Mouse (Mus musculus): ENCODE results near the gene Col27a1.

Gene Col27a1

DNA sequence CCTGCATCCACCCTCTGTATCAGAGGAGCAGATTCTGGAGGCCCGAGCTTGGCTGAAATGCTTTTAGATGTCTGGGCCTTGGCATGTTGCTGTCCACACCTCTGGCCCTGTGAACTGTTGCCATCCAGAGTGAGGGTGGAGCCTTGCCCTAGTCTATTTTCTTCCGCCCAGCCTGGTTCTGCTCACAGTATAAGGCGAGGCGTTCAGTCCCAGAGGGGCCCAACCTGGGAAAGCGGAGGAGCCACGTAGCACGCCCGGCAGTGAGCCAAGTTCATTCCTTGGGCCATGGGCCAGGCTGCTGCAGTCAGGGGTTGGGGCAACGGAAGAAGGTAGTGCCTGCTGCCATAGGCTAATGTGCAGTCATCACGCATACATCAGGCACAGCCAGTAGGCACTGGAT is 46.7 kb downstream of the Col27a1 start:
- no peak for DNase-seq (ENCODE audit: low read depth, low spot score)

DNA sequence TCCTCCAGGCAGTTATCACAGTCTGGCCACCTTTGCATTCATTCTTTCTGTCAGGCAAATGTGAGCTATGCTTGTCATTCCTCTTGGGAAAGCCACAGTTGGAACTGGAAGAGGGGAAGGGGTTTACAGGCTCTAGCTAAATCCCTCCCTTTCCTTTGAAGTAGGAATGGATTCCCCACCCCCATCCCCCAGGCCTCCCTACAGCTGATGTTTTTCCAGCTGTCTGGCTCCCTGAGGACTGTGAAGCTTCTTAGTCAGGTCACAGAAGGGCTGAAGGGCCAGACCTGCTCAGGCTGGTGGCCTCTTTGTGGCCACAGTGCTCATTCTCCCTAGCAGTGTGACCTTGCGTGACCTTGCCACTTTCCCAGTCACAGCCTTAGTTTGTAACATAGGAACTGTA is 49.1 kb downstream of the Col27a1 start:
- DNase-seq (ENCODE audit: low read depth, low spot score): no peak

GRCm38 (mm10) chr4:63266276-63266675 is 52.5 kb downstream of the Col27a1 start:
- no peak for DNase-seq (ENCODE audit: low read depth, low spot score)

- peak; percentile 49 for DNase-seq (ENCODE audit: low read depth, low spot score)
These were observed 53.3 kb downstream of the Col27a1 start for GRCm38 (mm10) chr4:63267121-63267520.

GRCm38 (mm10) chr4:63267586-63267985 is 53.8 kb downstream of the Col27a1 start:
- DNase-seq (ENCODE audit: low read depth, low spot score): no peak

DNA sequence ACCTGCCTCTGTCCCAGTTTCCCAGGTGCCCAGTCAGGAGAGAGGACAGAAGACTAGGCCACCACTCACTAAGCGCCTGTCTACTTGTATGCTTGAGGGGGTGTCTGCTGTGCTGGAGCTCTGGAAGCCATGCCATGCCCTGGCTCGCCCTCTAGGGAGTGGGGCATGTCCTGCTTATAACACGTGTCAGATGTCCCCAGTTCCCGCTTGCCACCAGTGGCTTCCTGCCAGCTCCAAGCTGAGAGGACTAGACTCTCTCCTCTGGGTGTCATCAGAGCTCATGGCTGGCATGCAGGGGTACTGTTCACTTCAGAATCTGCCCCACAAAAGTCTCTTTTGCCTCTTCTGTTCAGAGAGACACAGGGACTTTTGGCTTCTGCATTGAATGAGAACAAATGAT is 55.0 kb downstream of the Col27a1 start:
- DNase-seq (ENCODE audit: low read depth, low spot score): no peak

- DNase-seq (ENCODE audit: low read depth, low spot score): no peak
These were observed 60.7 kb downstream of the Col27a1 start for GRCm38 (mm10) chr4:63274516-63274915.

DNA sequence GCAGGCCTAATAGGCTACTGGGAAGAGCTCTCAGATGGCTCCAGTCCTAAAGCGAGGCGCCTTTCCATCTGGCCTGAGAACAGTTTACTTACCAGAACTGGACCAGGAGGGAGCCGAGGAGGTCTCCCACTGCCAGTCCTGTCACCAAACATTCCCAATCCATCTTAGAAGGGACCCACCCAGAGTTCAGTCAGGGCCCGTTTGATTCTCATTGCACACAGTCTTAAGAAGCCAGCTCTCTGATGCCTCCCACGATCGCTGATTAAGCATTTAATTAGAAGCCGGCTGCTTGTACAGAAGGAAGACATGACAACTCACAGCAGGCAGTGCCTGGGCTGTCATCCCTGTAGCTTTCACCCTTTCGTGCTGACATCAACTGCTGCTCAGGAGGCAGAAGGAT is 61.4 kb downstream of the Col27a1 start:
- DNase-seq (ENCODE audit: low read depth, low spot score): no peak

- no peak for DNase-seq (ENCODE audit: low read depth, low spot score)
These were observed 62.8 kb downstream of the Col27a1 start for GRCm38 (mm10) chr4:63276571-63276970.

- DNase-seq (ENCODE audit: low read depth, low spot score): no peak
These were observed 65.0 kb downstream of the Col27a1 start for GRCm38 (mm10) chr4:63278821-63279220.

DNA sequence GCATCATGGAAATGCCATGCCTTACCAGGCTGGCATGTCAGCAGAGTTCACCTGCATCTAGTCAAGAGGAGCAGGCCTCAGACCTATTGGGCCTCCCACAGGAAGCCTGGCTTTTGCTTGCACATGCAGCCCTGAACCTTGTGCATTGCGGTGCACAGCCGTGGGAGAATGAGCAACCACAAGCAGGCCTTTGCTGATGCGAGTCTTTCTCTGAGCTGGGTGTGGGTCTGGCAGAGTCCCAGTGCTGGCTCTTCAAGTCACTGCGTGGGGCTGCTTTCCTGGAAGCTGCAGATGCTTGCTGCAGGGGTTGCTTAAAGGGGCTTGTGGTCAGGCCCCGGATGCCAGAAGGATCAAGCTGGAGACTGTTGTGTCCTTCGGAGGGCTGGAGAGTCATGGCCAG is 67.9 kb downstream of the Col27a1 start:
- DNase-seq (ENCODE audit: low read depth, low spot score): no peak

- DNase-seq (ENCODE audit: low read depth, low spot score): no peak
These were observed 69.5 kb downstream of the Col27a1 start for GRCm38 (mm10) chr4:63283319-63283718.

- no peak for DNase-seq (ENCODE audit: low read depth, low spot score)
These were observed 72.2 kb downstream of the Col27a1 start for GRCm38 (mm10) chr4:63286034-63286433.

- DNase-seq (ENCODE audit: low read depth, low spot score): no peak
These were observed 74.7 kb downstream of the Col27a1 start for GRCm38 (mm10) chr4:63288497-63288896.

- DNase-seq (ENCODE audit: low read depth, low spot score): no peak
These were observed 76.3 kb downstream of the Col27a1 start for GRCm38 (mm10) chr4:63290081-63290480.

- DNase-seq (ENCODE audit: low read depth, low spot score): peak; percentile 88
These were observed 77.3 kb downstream of the Col27a1 start for GRCm38 (mm10) chr4:63291075-63291474.

GRCm38 (mm10) chr4:63291658-63292057 is 77.9 kb downstream of the Col27a1 start:
- no peak for DNase-seq (ENCODE audit: low read depth, low spot score)

- no peak for DNase-seq (ENCODE audit: low read depth, low spot score)
These were observed 81.8 kb downstream of the Col27a1 start for GRCm38 (mm10) chr4:63295641-63296040.

GRCm38 (mm10) chr4:63296263-63296662 is 82.5 kb downstream of the Col27a1 start:
- no peak for DNase-seq (ENCODE audit: low read depth, low spot score)

GRCm38 (mm10) chr4:63296876-63297275 is 83.1 kb downstream of the Col27a1 start:
- no peak for DNase-seq (ENCODE audit: low read depth, low spot score)

DNA sequence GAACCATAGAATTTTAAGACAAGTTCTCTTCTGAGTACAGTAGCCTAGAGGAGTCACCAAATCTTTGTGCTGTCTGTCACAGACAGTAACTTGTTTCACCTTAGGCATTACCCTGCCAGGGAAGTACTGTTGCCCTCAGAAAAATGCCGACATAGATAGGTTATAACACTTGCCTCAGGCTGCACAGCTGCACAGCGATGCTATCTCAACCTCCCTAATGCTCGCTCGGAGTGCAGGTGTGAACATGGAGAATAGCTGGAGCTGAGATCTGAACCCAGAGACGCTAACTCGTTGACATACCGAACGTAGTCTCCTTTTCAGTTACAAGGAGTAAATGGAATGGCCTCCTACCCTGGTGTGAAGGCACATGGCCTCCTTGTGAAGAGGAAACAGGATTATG is 84.4 kb downstream of the Col27a1 start:
- no peak for DNase-seq (ENCODE audit: low read depth, low spot score)

DNA sequence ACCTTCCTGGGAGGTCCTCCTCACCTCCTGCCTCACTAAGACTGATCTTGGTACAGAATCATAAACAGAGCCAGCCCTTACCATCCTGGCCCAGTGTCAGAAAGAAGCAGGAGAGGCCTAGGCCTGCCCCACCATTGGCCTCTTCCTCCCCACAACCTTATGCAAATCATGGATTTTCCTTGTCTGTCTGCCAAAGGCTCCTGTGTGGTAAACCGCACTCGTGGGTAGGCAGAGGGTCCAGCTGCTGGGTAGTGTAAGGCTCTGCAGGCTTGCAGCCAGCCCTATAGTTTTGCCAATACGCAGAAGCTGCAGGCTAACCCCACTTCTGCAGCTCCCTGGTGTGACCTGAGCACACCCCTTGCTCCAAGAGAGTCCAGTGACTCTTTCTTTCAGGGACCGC is 88.8 kb downstream of the Col27a1 start:
- no peak for DNase-seq (ENCODE audit: low read depth, low spot score)

- DNase-seq (ENCODE audit: low read depth, low spot score): peak; percentile 43
These were observed 93.6 kb downstream of the Col27a1 start for GRCm38 (mm10) chr4:63307175-63308062.

DNA sequence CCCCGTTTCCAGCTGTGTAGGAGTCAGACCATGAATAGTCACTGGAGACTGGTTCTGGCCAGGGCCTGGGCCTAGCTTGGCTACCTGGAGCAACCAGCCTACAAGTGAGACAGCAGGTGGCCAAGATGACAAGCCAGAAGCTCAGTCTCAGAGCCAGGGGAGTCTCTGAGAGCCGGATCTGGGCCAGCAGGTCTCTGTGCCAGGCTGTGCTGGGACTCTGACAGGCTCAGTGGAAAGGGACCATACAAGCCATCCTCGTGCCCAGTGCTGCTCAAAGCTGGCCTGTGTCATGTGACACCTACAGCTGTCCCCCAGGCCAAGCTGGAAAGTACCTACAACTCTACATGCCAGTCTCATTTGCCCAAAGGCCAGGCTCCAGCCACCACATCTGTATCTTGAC is 94.5 kb downstream of the Col27a1 start:
- no peak for DNase-seq (ENCODE audit: low read depth, low spot score)

Data from brain, embryonic 18.5 days (tissue).